Mouse (Mus musculus) thymus, adult 2 months (tissue): ENCODE data around the gene Fcho2.

Source experiments
- CTCF ChIP-seq: fragments of 200-500 bp; IDR thresholded peaks from 2 replicates; pipeline ENCODE4 v1.5.1; 2012; ENCODE audit warnings: mild to moderate bottlenecking, control low read depth, low read length, moderate library complexity, borderline replicate concordance; ENCODE audit not compliant: control insufficient read depth, poor library complexity, insufficient read depth; ENCODE audit errors: extremely low read depth
- POLR2A ChIP-seq: fragments of 200-500 bp; IDR thresholded peaks from 2 replicates; pipeline ENCODE4 v1.6.1; 2012; ENCODE audit warnings: mild to moderate bottlenecking, low read length, control low read depth, moderate library complexity; ENCODE audit not compliant: control insufficient read depth, poor library complexity, insufficient read depth; ENCODE audit errors: extremely low read depth

- TF ChIP-seq POLR2A = no peak
- no peak for TF ChIP-seq CTCF
Measured at GRCm38 (mm10) chr13:98716176-98716575, 99.1 kb downstream of the Fcho2 start.
